Mouse (Mus musculus) spleen, postnatal 10 days (tissue): Measurements from ENCODE around the gene Wsb2.
"Not testable (repeated sequence)": the region's sequence is repeated elsewhere in the genome, so short reads cannot be mapped to it uniquely, and the experiment has no call there.

Source experiments
- DNase-seq, 2 experiments: peaks; one replicate each; pipeline ENCODE4 v3.0.0; 2021 to 2022; ENCODE audit warnings: low spot score in 2 of 2

Gene Wsb2

DNA sequence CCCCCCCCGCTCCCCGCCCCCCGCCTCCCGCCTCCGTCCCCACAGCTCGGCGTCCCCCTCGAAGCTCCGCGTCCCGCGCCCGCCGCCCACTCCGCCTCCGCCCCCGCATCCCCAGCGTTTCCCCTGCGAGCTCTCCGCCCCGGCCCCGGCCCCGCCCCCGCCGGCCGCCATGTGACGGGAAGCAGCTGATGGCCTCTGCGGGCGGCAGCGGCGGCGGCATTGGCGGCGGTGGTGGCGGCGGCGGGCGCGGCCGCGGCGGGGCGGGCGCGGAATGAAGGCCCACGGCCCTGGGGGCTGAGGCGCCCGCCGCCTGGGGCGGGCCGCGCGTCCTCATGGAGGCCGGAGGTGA is at the start of gene Wsb2:
Wsb2 (plus strand) TSS at position 176 of the 349 bp plus-strand sequence.
- peak; percentile 70 to 88 for DNase-seq

- DNase-seq, result peak; percentile 60 to 84
Measured at GRCm38 (mm10) chr5:117307699-117308098, 49.4 kb upstream of the Wsb2 start.

DNA sequence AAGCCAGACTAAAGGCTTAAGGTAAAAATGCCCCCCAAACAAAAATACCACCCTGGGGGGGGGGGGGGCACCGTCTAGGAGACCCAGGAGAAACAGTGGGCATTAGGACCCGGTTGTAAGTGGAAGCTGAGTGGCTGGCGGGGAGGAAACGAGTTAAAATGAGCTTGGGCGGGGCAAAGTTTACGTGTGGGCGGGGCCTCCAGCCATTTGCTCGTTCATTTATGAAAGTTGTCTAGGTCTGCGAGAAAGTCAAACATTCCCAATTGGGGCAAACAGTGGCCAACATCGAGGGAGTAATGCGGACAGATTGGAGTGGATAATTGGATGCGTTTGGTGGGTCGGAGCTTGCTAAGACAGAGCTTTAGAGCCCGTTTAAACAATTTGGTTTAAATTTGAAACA is 43.7 kb upstream of the Wsb2 start:
- peak; percentile 19 to 63 for DNase-seq

GRCm38 (mm10) chr5:117313909-117314308 is 43.2 kb upstream of the Wsb2 start:
- no peak for DNase-seq

- no peak for DNase-seq
Measured at GRCm38 (mm10) chr5:117314587-117315428, 42.3 kb upstream of the Wsb2 start.

- peak; percentile 47 to 54 for DNase-seq
Measured at GRCm38 (mm10) chr5:117318741-117319629, 38.1 kb upstream of the Wsb2 start, which contains the start of gene Vsig10. TSS of gene Vsig10 (plus strand) at chr5:117319083.

DNA sequence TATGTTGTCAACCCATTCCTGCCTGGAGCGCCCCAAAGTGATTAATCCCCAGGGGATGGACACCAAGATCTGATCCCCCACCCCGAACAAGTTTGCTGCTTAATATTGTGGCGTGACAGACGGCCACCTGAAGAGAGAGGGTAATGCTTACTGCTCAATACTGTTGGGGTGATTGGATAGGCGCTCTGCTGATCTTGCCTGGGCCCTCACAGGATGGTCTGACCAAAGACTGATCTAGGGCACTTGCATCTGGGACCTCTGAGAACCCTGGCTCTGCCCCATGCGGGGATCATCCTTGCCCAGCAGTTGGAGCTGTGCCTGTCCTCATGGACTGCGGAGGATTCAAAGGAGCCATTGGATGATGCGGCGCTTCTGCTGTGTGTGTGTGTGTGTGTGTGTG is 33.4 kb upstream of the Wsb2 start:
- DNase-seq, result no peak

GRCm38 (mm10) chr5:117326408-117326807 is 30.7 kb upstream of the Wsb2 start:
- no peak for DNase-seq

GRCm38 (mm10) chr5:117330457-117330856 is 26.6 kb upstream of the Wsb2 start:
- DNase-seq, result no peak

GRCm38 (mm10) chr5:117337999-117338398 is 19.1 kb upstream of the Wsb2 start:
- DNase-seq, result no peak

- DNase-seq, result no peak
Measured at GRCm38 (mm10) chr5:117338503-117338902, 18.6 kb upstream of the Wsb2 start.

GRCm38 (mm10) chr5:117340081-117340480 is 17.0 kb upstream of the Wsb2 start:
- DNase-seq, result no peak

- DNase-seq, result no peak
Measured at GRCm38 (mm10) chr5:117341896-117342295, 15.2 kb upstream of the Wsb2 start.

- not testable (repeated sequence) for DNase-seq
Measured at GRCm38 (mm10) chr5:117344496-117344895, 12.6 kb upstream of the Wsb2 start.

GRCm38 (mm10) chr5:117345432-117345976 is 11.6 kb upstream of the Wsb2 start:
- DNase-seq, result no peak

DNA sequence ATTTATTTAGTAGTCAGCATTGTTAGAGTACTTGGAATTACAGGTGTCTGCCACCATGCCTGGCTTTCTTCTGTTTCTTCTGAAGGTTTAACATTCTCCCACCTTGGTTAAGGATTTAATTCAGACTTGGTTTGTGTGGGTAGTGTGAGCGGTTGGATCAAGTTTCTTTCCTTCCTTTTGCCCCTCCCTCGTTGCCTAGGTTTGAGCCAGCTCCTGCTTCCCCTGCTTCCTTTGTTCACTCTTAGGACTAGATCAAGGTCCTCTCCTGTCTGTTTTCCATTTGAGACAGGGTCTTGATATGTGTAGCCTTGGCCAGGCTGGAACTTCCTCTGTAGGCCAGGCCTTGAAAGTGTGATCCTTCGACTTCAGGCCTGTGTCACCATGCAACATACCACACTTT is 10.8 kb upstream of the Wsb2 start:
- DNase-seq, result no peak

GRCm38 (mm10) chr5:117347011-117347410 is 10.1 kb upstream of the Wsb2 start:
- DNase-seq, result no peak

DNA sequence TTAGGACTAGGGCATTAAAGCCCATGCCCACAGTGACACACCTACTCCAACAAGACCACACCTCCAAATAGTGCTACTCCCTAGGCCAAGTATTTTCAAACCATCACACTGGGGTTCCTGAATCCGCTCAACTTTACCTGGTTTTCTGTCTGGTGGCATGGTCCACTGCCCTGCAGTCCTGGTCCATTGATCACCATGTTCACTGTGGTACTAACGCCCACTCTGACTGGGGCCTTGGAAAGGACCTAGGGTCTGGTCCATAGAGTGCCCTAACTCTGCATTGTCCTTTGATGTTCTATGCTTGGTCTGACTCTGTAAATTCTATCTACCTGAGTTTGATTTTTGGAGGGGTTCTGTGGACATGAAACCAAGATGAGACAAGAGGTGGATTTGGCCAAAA is 9.3 kb upstream of the Wsb2 start:
- no peak for DNase-seq

DNA sequence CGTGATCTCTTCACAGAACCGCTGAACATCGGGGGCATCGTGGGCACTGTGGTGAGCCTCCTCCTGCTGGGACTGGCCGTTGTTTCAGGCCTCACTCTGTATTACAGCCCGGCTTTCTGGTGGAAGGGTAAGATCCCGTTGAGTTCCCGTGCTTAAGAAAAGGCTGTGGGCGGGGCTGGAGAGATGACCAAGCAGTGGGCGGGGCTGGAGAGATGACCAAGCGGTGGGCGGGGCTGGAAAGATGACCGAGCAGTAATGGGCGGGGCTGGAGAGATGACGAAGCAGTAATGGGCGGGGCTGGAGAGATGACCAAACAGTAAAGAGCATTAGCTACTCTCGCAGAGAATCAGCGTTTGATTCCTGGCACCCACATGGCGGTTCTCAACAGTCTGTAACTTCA is 8.8 kb upstream of the Wsb2 start:
- DNase-seq, result peak in 1 of 2 experiments; percentile 62

GRCm38 (mm10) chr5:117354121-117354520 is 3.0 kb upstream of the Wsb2 start:
- no peak for DNase-seq

DNA sequence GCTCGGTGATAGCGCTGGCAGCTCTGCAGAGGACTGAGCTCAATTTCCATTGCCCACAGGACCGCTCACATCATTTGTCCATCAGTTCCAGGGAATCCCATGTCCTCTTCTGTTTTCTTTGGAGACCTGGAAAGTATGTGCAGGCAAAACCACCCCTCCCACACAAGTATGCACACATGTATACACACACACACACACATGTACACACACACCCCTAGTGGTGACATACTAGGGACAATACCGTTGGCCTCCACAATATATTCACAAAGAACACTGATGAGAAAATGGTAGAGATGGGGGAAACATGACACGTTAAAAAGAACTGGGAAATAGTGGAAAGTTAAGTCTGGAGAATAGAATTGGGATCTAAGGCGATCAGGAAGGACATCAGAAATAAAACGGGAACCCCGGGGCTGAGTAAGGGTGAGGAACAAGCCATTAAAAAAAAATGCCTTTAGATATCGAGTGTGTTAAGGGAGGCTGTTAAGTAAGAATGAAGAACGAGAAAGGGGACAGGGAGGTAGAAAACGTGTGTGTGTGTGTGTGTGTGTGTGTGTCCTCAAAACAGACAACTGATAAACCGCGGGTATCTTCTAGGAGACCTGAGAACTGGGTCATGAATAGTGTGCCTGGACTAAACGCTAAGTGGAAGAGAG is 1.3 kb upstream of the Wsb2 start:
- DNase-seq, result no peak
